Mouse (Mus musculus) heart, embryonic 14.5 days (tissue): Measurements from ENCODE around the gene Fam50a. TPM values are rescaled to one million over a fixed set of nuclear protein-coding genes. Genes with fewer than 3 reads are reported as not detected.

Experiments
- ATAC-seq: fragments of 200-750 bp; cut with Nextera tagmentation; 2 replicates; pipeline ENCODE4 v1.8.0; 2017; ENCODE audit warnings: low read depth, moderate TSS enrichment; ENCODE audit not compliant: insufficient number of reproducible peaks, insufficient read depth, low FRiP score
- H3K27ac ChIP-seq, 2 experiments: fragments of 200-500 bp in 1 of 2; fragments of 300-500 bp in 1 of 2; sonication (generic) in 1 of 2; replicated peaks in 1 of 2; 2 replicates each; pipeline ENCODE4 v1.5.1; 2012 to 2014; ENCODE audit warnings: low read depth in 2 of 2, low read length in 2 of 2, control low read depth in 1 of 2, mild to moderate bottlenecking in 1 of 2, mixed read lengths in 1 of 2; ENCODE audit not compliant: control insufficient read depth in 1 of 2, insufficient read depth in 1 of 2
- H3K27me3 ChIP-seq: fragments of 300-500 bp; sonication (generic); 2 replicates; pipeline ENCODE4 v1.6.1; 2014; ENCODE audit warnings: mild to moderate bottlenecking, low read length, control low read depth; ENCODE audit not compliant: control insufficient read depth, insufficient read depth
- H3K36me3 ChIP-seq: fragments of 300-500 bp; sonication (generic); 2 replicates; pipeline ENCODE4 v1.6.1; 2014; ENCODE audit warnings: mild to moderate bottlenecking, control low read depth, low read length, mixed read lengths; ENCODE audit not compliant: control insufficient read depth, insufficient read depth
- H3K4me1 ChIP-seq, 2 experiments: fragments of 200-500 bp in 1 of 2; fragments of 300-500 bp in 1 of 2; sonication (generic) in 1 of 2; 2 replicates each; pipeline ENCODE4 v1.6.1; 2012 to 2014; ENCODE audit warnings: low read length in 2 of 2, control low read depth in 1 of 2, mixed read lengths in 1 of 2; ENCODE audit not compliant: control insufficient read depth in 2 of 2, insufficient read depth in 2 of 2
- H3K4me2 ChIP-seq: fragments of 300-500 bp; sonication (generic); 2 replicates; pipeline ENCODE4 v1.6.1; 2014; ENCODE audit warnings: mild to moderate bottlenecking, low read length
- H3K4me3 ChIP-seq, 2 experiments: fragments of 200-500 bp in 1 of 2; fragments of 300-500 bp in 1 of 2; sonication (generic) in 1 of 2; 2 replicates each; pipeline ENCODE4 v1.5.1; 2012 to 2014; ENCODE audit warnings: low read length in 2 of 2, mild to moderate bottlenecking in 2 of 2, control low read depth in 1 of 2, low read depth in 1 of 2, moderate library complexity in 1 of 2; ENCODE audit not compliant: control insufficient read depth in 1 of 2, insufficient read depth in 1 of 2
- H3K9ac ChIP-seq: fragments of 300-500 bp; sonication (generic); 2 replicates; pipeline ENCODE4 v1.6.1; 2014; ENCODE audit warnings: mild to moderate bottlenecking, low read length
- H3K9me3 ChIP-seq: fragments of 300-500 bp; sonication (generic); 2 replicates; pipeline ENCODE4 v1.6.1; 2016; ENCODE audit warnings: low read length, control low read depth; ENCODE audit not compliant: control insufficient read depth
- WGBS: fragments of 180-500 bp; shearing (Covaris S2); extraction: QIAGEN DNeasy Blood & Tissue Kit; methylation state at CpG from one replicate; pipeline ENCODE4 v1.1.7; 2014; 5-methylcytosine and 5-hydroxymethylcytosine counted together
- polyA plus RNA-seq: library from polyadenylated mRNA; unstranded; fragments of >200 nt; fragmentation: Nextera tagmentation; extraction: Ambion mirVana; gene quantifications from 2 replicates; pipeline ENCODE4 v1.2.1, GENCODE M21; 2014

Gene Fam50a
- polyA plus RNA-seq, result 40.2 and 43.2 TPM in 2 replicates

GRCm38 (mm10) chrX:74312540-74313464 is at the start of gene Fam50a:
Gene Fam50a (plus strand): TSS chrX:74313033.
- H3K36me3 ChIP-seq, result peaks cover 53% of the 10 kb centered on the region
- WGBS, result 20% methylated on average over 56 of the region's 59 CpGs

GRCm38 (mm10) chrX:74269736-74270061 is 43.1 kb upstream of the Fam50a start:
- Histone ChIP-seq H3K27ac (peak overlapping the region; percentile 94 to 99), H3K9ac (peak overlapping the region; percentile 74), H3K27me3 (no peaks in the 10 kb centered on the region), H3K36me3 (peaks cover 17% of the 10 kb centered on the region), H3K4me2 (peak overlapping the region; percentile 67), H3K4me1 (no peaks in the 10 kb centered on the region; a peak in 1 of 4 replicates), H3K4me3 (peak overlapping the region; percentile 44 to 58), H3K9me3 (no peaks in the 10 kb centered on the region)
- ATAC-seq, result 0 out of 2 replicates have a peak, but pooled peaks have one; percentile 1
- 31% methylated on average over 3 of the region's 3 CpGs for WGBS

More at GRCm38 (mm10) chrX:74312540-74313464, at the start of gene Fam50a:
- peak within 1 kb of the TSS; percentile 85 to 86 for H3K27ac ChIP-seq
- peak within 1 kb of the TSS; percentile 60 to 79 for H3K4me3 ChIP-seq
- H3K4me1 ChIP-seq, result no peaks in the 10 kb centered on the region; a peak in 1 of 4 replicates
- H3K27me3 ChIP-seq, result no peaks in the 10 kb centered on the region
- peak within 1 kb of the TSS; percentile 75 for H3K4me2 ChIP-seq
- H3K9me3 ChIP-seq, result no peaks in the 10 kb centered on the region
- H3K9ac ChIP-seq, result peak within 1 kb of the TSS; percentile 80
- peak; percentile 93 for ATAC-seq

DNA sequence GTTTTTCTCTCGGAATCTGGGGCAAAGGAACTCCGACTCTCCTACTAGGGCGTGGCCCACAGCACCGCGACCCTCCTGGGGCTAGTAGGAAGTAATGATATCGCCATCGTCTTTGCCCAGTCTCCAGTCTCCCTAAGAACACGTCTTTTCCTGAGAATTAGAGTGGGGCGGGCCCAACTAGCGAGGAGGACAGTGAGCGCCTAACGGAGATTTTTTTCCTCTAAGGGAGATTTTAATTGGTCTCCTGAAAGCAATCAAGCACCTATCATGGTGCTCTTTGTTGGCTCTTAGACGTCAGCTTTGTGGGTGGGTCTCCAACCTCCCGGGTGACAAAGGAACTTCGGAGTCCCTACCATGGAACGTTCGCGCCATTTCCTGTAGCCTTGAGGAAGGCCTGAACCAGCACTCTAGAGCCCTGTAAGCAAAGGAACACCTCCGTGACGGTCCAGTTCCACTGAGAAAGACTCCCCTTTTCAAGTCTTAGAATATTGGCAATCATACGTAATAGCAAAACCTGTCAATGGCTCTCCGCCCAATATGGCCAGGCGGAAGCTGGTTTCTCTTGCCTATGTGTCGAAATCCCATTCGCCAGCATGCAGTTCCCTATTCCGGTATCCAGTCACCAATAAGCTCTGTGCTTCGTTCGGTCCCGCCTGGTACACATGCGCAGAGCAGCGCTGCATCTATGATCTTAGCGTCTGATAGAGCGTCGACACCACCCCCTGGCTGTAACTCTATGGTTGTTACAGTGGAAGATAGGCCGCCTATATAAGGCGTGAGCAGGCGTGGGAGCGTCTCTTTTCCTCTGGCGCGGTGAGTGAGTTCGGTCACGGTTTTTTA is 42.6 kb upstream of the Fam50a start, which contains the start of gene Rpl10:
TSS of gene Rpl10 (plus strand) at position 751 of the 840 bp plus-strand sequence.
- WGBS, result 16% methylated on average over 42 of the region's 42 CpGs
- Histone ChIP-seq H3K27ac (peak within 1 kb of the TSS; percentile 94 to 99), H3K4me2 (peak within 1 kb of the TSS; percentile 69), H3K4me1 (no peaks in the 10 kb centered on the region; a peak in 1 of 4 replicates), H3K27me3 (no peaks in the 10 kb centered on the region), H3K9ac (peak within 1 kb of the TSS; percentile 88), H3K36me3 (peaks cover 17% of the 10 kb centered on the region), H3K9me3 (no peaks in the 10 kb centered on the region), H3K4me3 (peak within 1 kb of the TSS; percentile 58 to 75)
- peak; percentile 94 for ATAC-seq

- peaks cover 17% of the 10 kb centered on the region for H3K36me3 ChIP-seq
- WGBS, result 11% methylated on average over 27 of the region's 27 CpGs
- no peak for ATAC-seq
Observed at GRCm38 (mm10) chrX:74270902-74271551, 41.8 kb upstream of the Fam50a start.

GRCm38 (mm10) chrX:74273422-74274322 is 39.2 kb upstream of the Fam50a start:
- peaks cover 17% of the 10 kb centered on the region for H3K36me3 ChIP-seq
- H3K4me3 ChIP-seq, result no peak overlapping the region
- 29% methylated on average over 10 of the region's 10 CpGs for WGBS
- no peaks in the 10 kb centered on the region for H3K9me3 ChIP-seq
- no peak overlapping the region for H3K9ac ChIP-seq
- H3K4me1 ChIP-seq, result no peaks in the 10 kb centered on the region; a peak in 1 of 4 replicates
- H3K4me2 ChIP-seq, result no peak overlapping the region
- no peak overlapping the region; a peak in 1 of 4 replicates for H3K27ac ChIP-seq
- H3K27me3 ChIP-seq, result no peaks in the 10 kb centered on the region
- ATAC-seq, result no peak

More at GRCm38 (mm10) chrX:74270902-74271551, 41.8 kb upstream of the Fam50a start:
- peak overlapping the region; percentile 58 to 75 for H3K4me3 ChIP-seq
- peak overlapping the region; percentile 88 for H3K9ac ChIP-seq
- no peaks in the 10 kb centered on the region; a peak in 1 of 4 replicates for H3K4me1 ChIP-seq
- no peaks in the 10 kb centered on the region for H3K9me3 ChIP-seq
- H3K27ac ChIP-seq, result peak overlapping the region; percentile 78 to 79
- H3K27me3 ChIP-seq, result no peaks in the 10 kb centered on the region
- peak overlapping the region; percentile 69 for H3K4me2 ChIP-seq

DNA sequence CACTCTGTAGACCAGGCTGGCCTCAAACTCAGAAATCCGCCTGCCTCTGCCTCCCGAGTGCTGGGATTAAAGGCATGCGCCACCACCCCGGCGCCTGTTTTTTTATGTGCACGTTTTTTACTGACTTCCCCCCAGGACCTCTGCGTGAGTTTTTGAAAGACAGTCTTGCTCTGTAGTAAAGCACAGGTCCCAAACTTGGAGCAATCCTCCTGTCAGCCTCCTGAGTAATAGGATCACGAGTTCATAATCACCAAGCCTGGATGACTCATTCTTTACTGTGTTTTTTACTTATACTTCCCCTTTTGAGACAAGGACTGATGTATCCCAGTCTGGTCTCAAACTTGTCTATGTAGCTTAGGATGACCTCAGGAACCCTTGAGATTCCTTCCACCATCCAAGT is 34.9 kb upstream of the Fam50a start:
- H3K27ac ChIP-seq, result no peak overlapping the region
- H3K4me1 ChIP-seq, result no peaks in the 10 kb centered on the region
- H3K36me3 ChIP-seq, result peaks cover 6% of the 10 kb centered on the region
- H3K4me3 ChIP-seq, result no peak overlapping the region
- H3K9me3 ChIP-seq, result no peaks in the 10 kb centered on the region
- ATAC-seq, result no peak
- WGBS, result 68% methylated on average over 8 of the region's 8 CpGs
- H3K4me2 ChIP-seq, result no peak overlapping the region
- H3K9ac ChIP-seq, result no peak overlapping the region
- no peaks in the 10 kb centered on the region for H3K27me3 ChIP-seq
